ENCODE assay signal across 2 mouse cellular contexts in genomic region chr10:70827522-70827921, GRCm38 (mm10).
DNase-seq lines count a peak whose midpoint lies in the region; ATAC-seq lines count a peak whose summit lies in the region.
"Not testable (repeated sequence)": the region's sequence is repeated elsewhere in the genome, so short reads cannot be mapped to it uniquely, and the experiment has no call there.

No protein-coding gene starts in this region.

- H3K4me3 ChIP-seq in midbrain, embryonic 11.5 days (ENCODE audit: low read depth, low read length), result not testable (repeated sequence)

- WGBS in midbrain, embryonic 11.5 days, result 94% methylated on average over 2 of the region's 2 CpGs

- H3K27ac ChIP-seq in midbrain, embryonic 11.5 days (ENCODE audit: low read depth, low read length), result not testable (repeated sequence)

- H3K27me3 ChIP-seq in midbrain, embryonic 11.5 days (ENCODE audit: control insufficient read depth, insufficient read depth, low read length), result not testable (repeated sequence)

- not testable (repeated sequence) for H3K36me3 ChIP-seq in midbrain, embryonic 11.5 days (ENCODE audit: control insufficient read depth, insufficient read depth, low read length)

- ATAC-seq in midbrain, embryonic 11.5 days (ENCODE audit: low FRiP score), result not testable (repeated sequence)

- peak; percentile 54 for DNase-seq in heart, adult 11 months
- peak; percentile 78 for DNase-seq in midbrain, embryonic 11.5 days (ENCODE audit: low spot score, missing footprints)

- not testable (repeated sequence) for H3K4me1 ChIP-seq in midbrain, embryonic 11.5 days (ENCODE audit: control insufficient read depth, insufficient read depth, low read length)

- H3K9me3 ChIP-seq in midbrain, embryonic 11.5 days (ENCODE audit: control insufficient read depth, low read length), result not testable (repeated sequence)

- H3K4me2 ChIP-seq in midbrain, embryonic 11.5 days, result not testable (repeated sequence)

- not testable (repeated sequence) for H3K9ac ChIP-seq in midbrain, embryonic 11.5 days (ENCODE audit: low read length)
